In the genomic region with DNA sequence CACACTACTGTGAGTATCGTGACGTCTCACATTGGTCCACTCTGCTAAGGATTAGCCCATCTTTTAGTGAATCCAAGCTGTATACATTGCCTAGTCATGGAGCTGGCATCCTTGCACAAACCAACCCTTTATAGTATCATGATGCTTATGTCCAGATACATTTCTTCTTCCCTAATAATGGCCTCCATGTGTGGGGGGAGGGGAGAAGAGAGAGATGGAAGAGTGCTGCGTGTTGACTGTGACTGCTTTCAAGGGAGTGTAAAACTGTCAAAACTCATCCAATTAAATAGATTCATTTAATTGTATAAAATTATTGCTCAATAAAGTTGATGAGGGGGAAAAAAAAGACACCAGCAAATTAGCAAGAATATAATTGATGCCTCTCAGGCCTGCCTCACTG, we compare ENCODE assay signal across 25 mouse cellular contexts.
"Had no signal": no experiment of that assay in that cellular context is flagged by ENCODE, and none has a peak within 500 bp of the region (broad histone marks: within the 10 kb centered on the region; RNA-seq: fewer than 3 reads in every experiment).

No protein-coding gene starts in this region.

- H3K9me3 ChIP-seq: heart, embryonic 13.5 days; heart, embryonic 15.5 days; hindbrain, embryonic 13.5 days; hindbrain, embryonic 15.5 days; kidney, embryonic 15.5 days; limb, embryonic 13.5 days; limb, embryonic 15.5 days had no signal

- ATAC-seq: forebrain, postnatal 0 days; hindbrain, postnatal 0 days; intestine, embryonic 16.5 days had no signal

- H3K4me3 ChIP-seq: heart, embryonic 13.5 days; heart, embryonic 15.5 days; hindbrain, embryonic 13.5 days; hindbrain, embryonic 15.5 days; kidney, embryonic 15.5 days; limb, embryonic 13.5 days; limb, embryonic 15.5 days had no signal

- H3K9ac ChIP-seq: forebrain, postnatal 0 days; heart, embryonic 13.5 days; heart, embryonic 15.5 days; hindbrain, embryonic 13.5 days; hindbrain, embryonic 15.5 days; kidney, embryonic 15.5 days; limb, embryonic 13.5 days; limb, embryonic 15.5 days had no signal

- H3K36me3 ChIP-seq: heart, embryonic 13.5 days; heart, embryonic 15.5 days; hindbrain, embryonic 13.5 days; hindbrain, embryonic 15.5 days; kidney, embryonic 15.5 days; limb, embryonic 13.5 days; limb, embryonic 15.5 days had no signal

- H3K27ac ChIP-seq: heart, embryonic 13.5 days; heart, embryonic 15.5 days; hindbrain, embryonic 13.5 days; hindbrain, embryonic 15.5 days; hindbrain, postnatal 0 days; kidney, embryonic 15.5 days; kidney, postnatal 0 days; limb, embryonic 13.5 days; limb, embryonic 15.5 days had no signal

- H3K27me3 ChIP-seq: heart, embryonic 13.5 days; heart, embryonic 15.5 days; hindbrain, embryonic 13.5 days; hindbrain, embryonic 15.5 days; kidney, embryonic 15.5 days; limb, embryonic 15.5 days had no signal

- H3K4me2 ChIP-seq: heart, embryonic 11.5 days; heart, embryonic 13.5 days; heart, embryonic 15.5 days; hindbrain, embryonic 13.5 days; hindbrain, embryonic 15.5 days; kidney, embryonic 15.5 days; limb, embryonic 13.5 days; limb, embryonic 15.5 days had no signal

- DNase-seq: forebrain, postnatal 0 days; gastrocnemius, postnatal 14 days; gastrocnemius, postnatal 36 days; heart, adult 18-20 months; heart, postnatal 14 days; heart, postnatal 36 days; kidney, adult 11 months; kidney, adult 2 months; kidney, adult 9 months; kidney, postnatal 14 days; kidney, postnatal 36 days; layer of hippocampus, adult 9-11 months; layer of hippocampus, postnatal 36 days; left cerebral cortex, postnatal 4 days had no signal
